Mouse (Mus musculus) ES-Bruce4 (cell line): ENCODE data around the gene Cd8b1.

Experiments
- CTCF ChIP-seq: IDR thresholded peaks from one replicate; pipeline ENCODE4 v1.8.1; 2011; ENCODE audit warnings: low read depth, low read length
- EP300 ChIP-seq: IDR thresholded peaks from 2 replicates; pipeline ENCODE4 v1.6.1; 2011; ENCODE audit warnings: low read depth, low read length; ENCODE audit not compliant: insufficient read depth
- POLR2A ChIP-seq: IDR thresholded peaks from one replicate; pipeline ENCODE4 v1.8.1; 2011; ENCODE audit warnings: low read length; ENCODE audit not compliant: insufficient read depth

DNA sequence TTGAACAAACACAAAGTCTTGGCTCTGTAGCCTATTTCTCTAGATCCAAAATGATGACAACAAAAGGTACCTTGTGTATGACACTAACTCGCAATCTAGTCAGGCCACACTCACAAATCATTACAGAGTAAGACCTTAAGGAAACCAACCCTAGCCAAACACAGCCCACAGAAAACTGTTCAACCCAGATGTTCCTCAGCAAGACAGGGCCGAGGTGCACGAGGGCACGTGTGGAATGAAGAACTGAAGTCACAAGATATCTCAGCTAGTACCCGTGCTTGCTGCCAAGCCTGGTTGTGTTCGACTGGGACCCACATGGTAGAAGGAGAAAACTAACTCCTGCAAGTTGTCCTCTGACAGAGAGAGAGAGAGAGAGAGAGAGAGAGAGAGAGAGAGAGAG is 7.3 kb downstream of the Cd8b1 start:
- TF ChIP-seq POLR2A (no peak), CTCF (no peak), EP300 (no peak)
